26 mouse cellular contexts compared by ENCODE assay signal in the genomic region with DNA sequence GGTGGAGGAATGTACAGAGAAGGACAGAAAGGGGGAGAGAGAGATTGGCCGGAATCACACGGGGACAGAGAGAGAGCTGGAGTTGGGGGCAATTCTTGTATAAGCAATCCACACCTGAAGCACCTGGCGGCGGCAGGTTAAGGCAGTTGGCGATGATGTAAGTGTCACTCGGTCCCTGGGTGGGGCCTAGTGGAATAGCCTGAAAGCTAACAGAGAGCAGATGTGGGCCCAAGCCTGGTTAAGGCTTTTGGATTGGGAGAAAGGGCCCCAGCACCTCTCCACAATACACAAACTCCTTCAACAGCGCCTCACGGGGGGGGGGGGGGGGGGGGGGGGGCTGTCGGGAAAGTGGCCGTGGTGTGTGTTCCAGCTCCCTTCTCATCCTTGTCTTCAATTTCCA. TPM values are rescaled to one million over a fixed set of nuclear protein-coding genes. Genes with fewer than 3 reads are reported as not detected.
DNase-seq lines count a peak whose midpoint lies in the region; ATAC-seq and TF ChIP-seq lines count a peak whose summit lies in the region.
"Had no signal": no experiment of that assay in that cellular context is flagged by ENCODE, and none has a peak within 500 bp of the region (broad histone marks: within the 10 kb centered on the region; RNA-seq: fewer than 3 reads in every experiment).

No protein-coding gene starts in this region.

- no peak overlapping the region for H3K4me3 ChIP-seq in bone marrow, adult 2 months (replicated peaks; ENCODE audit: control insufficient read depth, low read depth, low read length)
- H3K4me3 ChIP-seq in erythroblast, embryonic 14.5 days (replicated peaks), result peak overlapping the region; percentile 37
- 0 out of 2 replicates have a peak overlapping the region, but pooled peaks have one; percentile 15 for H3K4me3 ChIP-seq in liver, embryonic 13.5 days (replicated peaks)
- H3K4me3 ChIP-seq: embryonic facial prominence, embryonic 10.5 days; embryonic facial prominence, embryonic 15.5 days; forebrain, embryonic 10.5 days; forebrain, embryonic 15.5 days; heart, embryonic 12.5 days; megakaryocyte, embryonic 14.5 days; midbrain, embryonic 12.5 days; myocyte; neural tube, embryonic 13.5 days had no signal

- no peaks in the 10 kb centered on the region for H3K9me3 ChIP-seq in erythroblast, embryonic 14.5 days (ENCODE audit: control insufficient read depth, low read length)
- no peaks in the 10 kb centered on the region for H3K9me3 ChIP-seq in liver, embryonic 13.5 days (replicated peaks)
- H3K9me3 ChIP-seq: embryonic facial prominence, embryonic 10.5 days; embryonic facial prominence, embryonic 15.5 days; forebrain, embryonic 10.5 days; forebrain, embryonic 15.5 days; heart, embryonic 12.5 days; megakaryocyte, embryonic 14.5 days; midbrain, embryonic 12.5 days; neural tube, embryonic 13.5 days had no signal

- H3K4me1 ChIP-seq in bone marrow, adult 2 months (ENCODE audit: control insufficient read depth, insufficient read depth, low read length), result no peaks in the 10 kb centered on the region; the same call in none of the 2 replicates
- H3K4me1 ChIP-seq in erythroblast, embryonic 14.5 days (ENCODE audit: control insufficient read depth), result peaks cover 38% of the 10 kb centered on the region
- H3K4me1 ChIP-seq in liver, embryonic 13.5 days (replicated peaks), result peaks cover 48% of the 10 kb centered on the region
- H3K4me1 ChIP-seq: forebrain, embryonic 10.5 days; forebrain, embryonic 15.5 days; midbrain, embryonic 12.5 days; neural tube, embryonic 13.5 days had no signal

- no peaks in the 10 kb centered on the region for H3K36me3 ChIP-seq in erythroblast, embryonic 14.5 days (ENCODE audit: control insufficient read depth)
- no peaks in the 10 kb centered on the region for H3K36me3 ChIP-seq in liver, embryonic 13.5 days
- H3K36me3 ChIP-seq: embryonic facial prominence, embryonic 10.5 days; embryonic facial prominence, embryonic 15.5 days; forebrain, embryonic 10.5 days; forebrain, embryonic 15.5 days; heart, embryonic 12.5 days; midbrain, embryonic 12.5 days; neural tube, embryonic 13.5 days had no signal

- no peak for TF ChIP-seq POLR2A in bone marrow, adult 2 months (IDR thresholded peaks at IDR 0.05; ENCODE audit: borderline replicate concordance, control insufficient read depth, low read depth, low read length)

- no peaks in the 10 kb centered on the region for H3K27me3 ChIP-seq in erythroblast, embryonic 14.5 days (ENCODE audit: control insufficient read depth)
- H3K27me3 ChIP-seq in liver, embryonic 13.5 days, result no peaks in the 10 kb centered on the region
- H3K27me3 ChIP-seq: embryonic facial prominence, embryonic 15.5 days; forebrain, embryonic 15.5 days; heart, embryonic 12.5 days; midbrain, embryonic 12.5 days; neural tube, embryonic 13.5 days had no signal

- 69% methylated on average over 10 of the region's 10 CpGs for WGBS in bone marrow, adult 2 months
- 39% methylated on average over 8 of the region's 10 CpGs for WGBS in liver, embryonic 13.5 days (ENCODE audit: insufficient replicate concordance)

- no peak for DNase-seq in liver, embryonic 13.5 days
- no peak for DNase-seq in cerebellum, postnatal 36 days
- no peak for DNase-seq in neural tube, embryonic 10.5 days (ENCODE audit: extremely low spot score, low spot score)
- no peak for DNase-seq in embryo, embryonic 10 days (ENCODE audit: low spot score)
- DNase-seq: adrenal gland, postnatal 10 days; B cell, adult 2 months; cerebellum, adult 11-12 months; cerebellum, adult 9-11 months; gastrocnemius, postnatal 25 days; heart, adult 18-20 months; kidney, adult 2 months; kidney, postnatal 36 days; lung, postnatal 36 days had no signal

- peak overlapping the region; percentile 48 for H3K4me2 ChIP-seq in liver, embryonic 13.5 days
- H3K4me2 ChIP-seq: embryonic facial prominence, embryonic 15.5 days; forebrain, embryonic 15.5 days; heart, embryonic 12.5 days; midbrain, embryonic 12.5 days; neural tube, embryonic 13.5 days had no signal

- no peak for TF ChIP-seq CTCF in bone marrow, adult 2 months (IDR thresholded peaks at IDR 0.05; ENCODE audit: control insufficient read depth, insufficient read depth, low read length)

- H3K27ac ChIP-seq in bone marrow, adult 2 months (ENCODE audit: control insufficient read depth, insufficient read depth, low read depth, low read length, poor library complexity), result peak overlapping the region; percentile 30
- H3K27ac ChIP-seq in liver, embryonic 13.5 days, result peak overlapping the region; percentile 92
- H3K27ac ChIP-seq: embryonic facial prominence, embryonic 10.5 days; embryonic facial prominence, embryonic 15.5 days; forebrain, embryonic 10.5 days; forebrain, embryonic 15.5 days; midbrain, embryonic 12.5 days; neural tube, embryonic 13.5 days had no signal

- peak overlapping the region; percentile 41; the same call in 1 of the 2 replicates for H3K9ac ChIP-seq in liver, embryonic 13.5 days
- H3K9ac ChIP-seq: embryonic facial prominence, embryonic 15.5 days; forebrain, embryonic 15.5 days; heart, embryonic 12.5 days; midbrain, embryonic 12.5 days; neural tube, embryonic 13.5 days had no signal

- peak; percentile 75 for ATAC-seq in liver, embryonic 13.5 days (ENCODE audit: low read depth)
- ATAC-seq in megakaryocyte progenitor cell, adult 5-6 weeks (replicated peaks; ENCODE audit: poor library complexity), result peak; percentile 7; the same call in 1 of the 2 replicates
- ATAC-seq: forebrain, embryonic 15.5 days; hindbrain, embryonic 16.5 days had no signal

RNA-seq across cellular contexts. Expression of gene Ugcg, which starts 45.0 kb away (rescaled TPM):
- 17.5 and 18.7 TPM in 2 replicates for polyA plus RNA-seq in bone marrow, adult 2 months (2011; ENCODE audit: insufficient read depth, insufficient read length, low replicate concordance, missing spikeins)
- polyA plus RNA-seq in erythroblast, embryonic 14.5 days (2012), result 0.32 and 0.57 TPM in 2 replicates
- 9.2 and 10.5 TPM in 2 replicates for polyA plus RNA-seq in liver, embryonic 13.5 days (2015; fragmentation: Nextera tagmentation; extraction: Ambion mirVana)
- 65.5 and 90.4 TPM in 2 replicates for total RNA-seq in megakaryocyte progenitor cell, adult 5-6 weeks (2015)
- 37.4 and 62.2 TPM in 2 replicates for total RNA-seq in megakaryocyte progenitor cell, adult 5-6 weeks (2017)
